Mouse (Mus musculus) heart, postnatal 0 days (tissue): ENCODE results near the gene Gm9999.

ENCODE experiments used
- CTCF ChIP-seq: IDR thresholded peaks from 2 replicates; pipeline ENCODE4 v1.5.1; 2016; ENCODE audit warnings: antibody characterized with exemption, control low read depth, low read depth
- EP300 ChIP-seq: IDR thresholded peaks from 2 replicates; pipeline ENCODE4 v1.6.1; 2016; ENCODE audit warnings: antibody characterized with exemption, low read depth

- TF ChIP-seq CTCF (peak; percentile 49), EP300 (no peak)
Observed at GRCm38 (mm10) chr7:47007818-47008167, 24.4 kb downstream of the Gm9999 start.
